Mouse (Mus musculus): Measurements from ENCODE around the gene Cdc42bpg.
"Not testable (repeated sequence)": the region's sequence is repeated elsewhere in the genome, so short reads cannot be mapped to it uniquely, and the experiment has no call there.

Gene Cdc42bpg

GRCm38 (mm10) chr19:6310181-6310580 lies 3.9 kb downstream of the Cdc42bpg start:
- in situ Hi-C loops (cut with MboI; ENCODE audit: low pct_unique_long_range_greater_than_20kb in 1 of 2, low sequenced_read_pairs in 2 of 2, unreplicated experiment in 1 of 2), result no loop called here

GRCm38 (mm10) chr19:6311783-6312182 lies 5.5 kb downstream of the Cdc42bpg start:
- in situ Hi-C loops (cut with MboI; ENCODE audit: low pct_unique_long_range_greater_than_20kb in 1 of 2, low sequenced_read_pairs in 2 of 2, unreplicated experiment in 1 of 2), result not testable (repeated sequence)

GRCm38 (mm10) chr19:6313796-6314195 lies 7.5 kb downstream of the Cdc42bpg start:
- in situ Hi-C loops (cut with MboI; ENCODE audit: low pct_unique_long_range_greater_than_20kb in 1 of 2, low sequenced_read_pairs in 2 of 2, unreplicated experiment in 1 of 2), result no loop called here

GRCm38 (mm10) chr19:6314513-6314912 lies 8.3 kb downstream of the Cdc42bpg start:
- in situ Hi-C loops (cut with MboI; ENCODE audit: low pct_unique_long_range_greater_than_20kb in 1 of 2, low sequenced_read_pairs in 2 of 2, unreplicated experiment in 1 of 2), result no loop called here

GRCm38 (mm10) chr19:6315573-6315972 lies 9.3 kb downstream of the Cdc42bpg start:
- in situ Hi-C loops (cut with MboI; ENCODE audit: low pct_unique_long_range_greater_than_20kb in 1 of 2, low sequenced_read_pairs in 2 of 2, unreplicated experiment in 1 of 2), result no loop called here

- in situ Hi-C loops (cut with MboI; ENCODE audit: low pct_unique_long_range_greater_than_20kb in 1 of 2, low sequenced_read_pairs in 2 of 2, unreplicated experiment in 1 of 2), result no loop called here
Observed at GRCm38 (mm10) chr19:6318145-6318544, 11.9 kb downstream of the Cdc42bpg start.

- in situ Hi-C loops (cut with MboI; ENCODE audit: low pct_unique_long_range_greater_than_20kb in 1 of 2, low sequenced_read_pairs in 2 of 2, unreplicated experiment in 1 of 2), result no loop called here
Observed at GRCm38 (mm10) chr19:6321358-6321757, 15.1 kb downstream of the Cdc42bpg start.

- in situ Hi-C loops (cut with MboI; ENCODE audit: low pct_unique_long_range_greater_than_20kb in 1 of 2, low sequenced_read_pairs in 2 of 2, unreplicated experiment in 1 of 2), result no loop called here
Observed at GRCm38 (mm10) chr19:6321786-6322621, 15.7 kb downstream of the Cdc42bpg start.

GRCm38 (mm10) chr19:6324751-6325150 lies 18.5 kb downstream of the Cdc42bpg start:
- in situ Hi-C loops (cut with MboI; ENCODE audit: low pct_unique_long_range_greater_than_20kb in 1 of 2, low sequenced_read_pairs in 2 of 2, unreplicated experiment in 1 of 2), result loop anchor here in 1 of 2 experiments (25.0 kb wide), 1 partner anchor 362 kb away; the partner anchor contains the start of gene Pola2

GRCm38 (mm10) chr19:6331178-6331577 lies 24.9 kb downstream of the Cdc42bpg start:
- in situ Hi-C loops (cut with MboI; ENCODE audit: low pct_unique_long_range_greater_than_20kb in 1 of 2, low sequenced_read_pairs in 2 of 2, unreplicated experiment in 1 of 2), result loop anchor here in 1 of 2 experiments (25.0 kb wide), 1 partner anchor 369 kb away; the partner anchor contains the start of gene Pola2

- in situ Hi-C loops (cut with MboI; ENCODE audit: low pct_unique_long_range_greater_than_20kb in 1 of 2, low sequenced_read_pairs in 2 of 2, unreplicated experiment in 1 of 2), result loop anchor here in 1 of 2 experiments (25.0 kb wide), 1 partner anchor 370 kb away; the partner anchor contains the start of gene Pola2
Observed at GRCm38 (mm10) chr19:6331719-6332516, 25.7 kb downstream of the Cdc42bpg start.

- in situ Hi-C loops (cut with MboI; ENCODE audit: low pct_unique_long_range_greater_than_20kb in 1 of 2, low sequenced_read_pairs in 2 of 2, unreplicated experiment in 1 of 2), result loop anchor here in 1 of 2 experiments (25.0 kb wide), 1 partner anchor 372 kb away; the partner anchor contains the start of gene Pola2
Observed at GRCm38 (mm10) chr19:6333761-6334595, 27.7 kb downstream of the Cdc42bpg start.

GRCm38 (mm10) chr19:6334673-6335457 lies 28.6 kb downstream of the Cdc42bpg start, which contains the start of gene Men1:
TSS of gene Men1 (plus strand) at chr19:6334979.
- in situ Hi-C loops (cut with MboI; ENCODE audit: low pct_unique_long_range_greater_than_20kb in 1 of 2, low sequenced_read_pairs in 2 of 2, unreplicated experiment in 1 of 2), result loop anchor here in 1 of 2 experiments (25.0 kb wide), 1 partner anchor 373 kb away; the partner anchor contains the start of gene Pola2

- in situ Hi-C loops (cut with MboI; ENCODE audit: low pct_unique_long_range_greater_than_20kb in 1 of 2, low sequenced_read_pairs in 2 of 2, unreplicated experiment in 1 of 2), result loop anchor here in 1 of 2 experiments (25.0 kb wide), 1 partner anchor 373 kb away; the partner anchor contains the start of gene Pola2
Observed at GRCm38 (mm10) chr19:6335458-6335827, 29.2 kb downstream of the Cdc42bpg start.

GRCm38 (mm10) chr19:6336920-6337319 lies 30.7 kb downstream of the Cdc42bpg start:
- in situ Hi-C loops (cut with MboI; ENCODE audit: low pct_unique_long_range_greater_than_20kb in 1 of 2, low sequenced_read_pairs in 2 of 2, unreplicated experiment in 1 of 2), result loop anchor here in 1 of 2 experiments (25.0 kb wide), 1 partner anchor 375 kb away; the partner anchor contains the start of gene Pola2

GRCm38 (mm10) chr19:6338171-6338570 lies 31.9 kb downstream of the Cdc42bpg start:
- in situ Hi-C loops (cut with MboI; ENCODE audit: low pct_unique_long_range_greater_than_20kb in 1 of 2, low sequenced_read_pairs in 2 of 2, unreplicated experiment in 1 of 2), result loop anchor here in 1 of 2 experiments (25.0 kb wide), 1 partner anchor 376 kb away; the partner anchor contains the start of gene Pola2

- in situ Hi-C loops (cut with MboI; ENCODE audit: low pct_unique_long_range_greater_than_20kb in 1 of 2, low sequenced_read_pairs in 2 of 2, unreplicated experiment in 1 of 2), result loop anchor here in 1 of 2 experiments (25.0 kb wide), 1 partner anchor 376 kb away; the partner anchor contains the start of gene Pola2
Observed at GRCm38 (mm10) chr19:6338716-6339115, 32.5 kb downstream of the Cdc42bpg start.

Data from mouse embryonic stem cell (cell line).